Mouse (Mus musculus) adrenal gland, postnatal 25 days (tissue): Measurements from ENCODE around the gene Polg2. TPM values are rescaled to one million over a fixed set of nuclear protein-coding genes. Genes with fewer than 3 reads are reported as not detected.
"Not testable (repeated sequence)": the region's sequence is repeated elsewhere in the genome, so short reads cannot be mapped to it uniquely, and the experiment has no call there.

Source experiments
- DNase-seq: peaks from one replicate; pipeline ENCODE4 v3.0.0; 2021; ENCODE audit warnings: mixed read lengths
- long read RNA-seq: library from polyadenylated mRNA; stranded (forward); transcript quantifications from one replicate; pipeline ENCODE4 v2.0.0, GENCODE M21; 2021
- total RNA-seq: library from RNA; stranded (reverse); gene quantifications from 2 replicates; pipeline ENCODE4 v1.2.3, GENCODE M21; 2021

The Polg2 gene
- total RNA-seq, result 7.1 and 8.4 TPM in 2 replicates
- long read RNA-seq, partial matches to known transcripts, result 2 of 8 reads
- long read RNA-seq, other reads (novel, unspliced or antisense), result 3 of 8 reads

DNA sequence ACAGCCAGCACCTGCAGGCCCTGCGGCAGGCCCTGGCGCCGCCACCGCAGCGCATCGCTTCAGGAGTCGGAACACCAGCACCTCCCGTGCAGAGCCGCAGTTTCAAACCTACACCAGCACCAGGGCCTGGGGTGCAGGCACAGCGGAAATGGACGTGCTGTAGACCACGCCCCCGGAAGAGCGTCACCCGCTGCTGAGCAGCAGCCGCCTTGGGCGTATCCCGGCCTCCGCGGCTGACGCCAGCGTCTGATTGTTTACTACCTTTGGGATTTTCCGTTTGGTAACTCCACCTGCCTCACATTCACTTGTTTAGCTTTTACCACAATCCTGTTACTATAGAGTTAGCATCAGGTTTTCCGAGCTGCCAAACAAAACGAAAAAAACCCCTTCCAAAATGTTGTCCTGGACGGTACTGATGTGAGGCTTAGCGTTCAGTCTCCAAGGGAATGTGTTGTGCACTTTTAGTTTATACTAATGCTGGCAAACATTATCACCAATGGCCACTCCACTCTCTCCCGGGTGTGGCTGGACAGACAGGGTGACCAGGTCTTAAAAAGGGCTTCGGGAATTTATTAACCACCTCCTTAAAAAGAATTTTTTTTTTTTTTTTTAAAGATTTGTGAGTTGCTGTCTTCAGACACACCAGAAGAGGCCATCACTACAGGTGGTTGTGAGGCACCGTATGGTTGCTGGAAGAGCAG is at the start of gene Polg2:
Gene Polg2 (minus strand): TSS at position 150 of the 701 bp plus-strand sequence.
- peak; percentile 90 for DNase-seq

DNA sequence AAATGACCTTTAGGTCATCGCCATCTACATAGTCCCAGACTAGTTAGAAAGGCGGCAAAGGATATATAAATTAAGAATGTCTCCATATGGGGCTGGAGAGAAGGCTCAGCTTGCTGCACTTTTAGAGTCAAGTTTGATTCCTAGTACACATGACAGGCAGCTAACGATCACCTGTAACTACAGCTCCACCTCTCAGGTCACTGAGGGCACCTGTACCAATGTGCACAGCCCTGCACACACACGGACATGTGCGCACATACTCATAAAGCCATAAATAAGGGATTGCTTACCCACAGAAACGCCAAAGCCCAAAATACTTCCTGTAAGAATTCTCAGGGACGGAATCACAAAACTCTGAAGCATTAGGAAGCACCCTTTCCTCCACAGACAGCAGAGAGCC is 48.7 kb upstream of the Polg2 start:
- no peak for DNase-seq

DNA sequence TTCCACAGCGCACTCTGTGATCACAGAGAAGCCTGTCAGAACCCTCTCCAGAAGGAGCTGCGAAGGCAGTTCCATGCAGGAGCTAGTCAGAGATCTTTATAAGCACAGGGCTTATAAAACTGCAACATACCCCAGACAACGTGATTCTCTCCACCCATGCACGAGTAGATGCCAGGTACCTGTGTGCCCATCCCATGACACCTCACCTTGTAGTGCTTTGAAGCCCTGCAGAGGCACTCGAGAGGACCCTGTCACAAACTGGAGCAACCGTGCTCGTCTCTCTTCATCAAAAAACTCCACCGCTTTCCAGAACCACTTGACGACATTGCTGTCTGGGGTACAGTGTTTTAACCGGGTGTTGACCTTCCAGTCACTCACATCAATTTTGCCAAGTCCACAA is 45.1 kb upstream of the Polg2 start:
- no peak for DNase-seq

DNA sequence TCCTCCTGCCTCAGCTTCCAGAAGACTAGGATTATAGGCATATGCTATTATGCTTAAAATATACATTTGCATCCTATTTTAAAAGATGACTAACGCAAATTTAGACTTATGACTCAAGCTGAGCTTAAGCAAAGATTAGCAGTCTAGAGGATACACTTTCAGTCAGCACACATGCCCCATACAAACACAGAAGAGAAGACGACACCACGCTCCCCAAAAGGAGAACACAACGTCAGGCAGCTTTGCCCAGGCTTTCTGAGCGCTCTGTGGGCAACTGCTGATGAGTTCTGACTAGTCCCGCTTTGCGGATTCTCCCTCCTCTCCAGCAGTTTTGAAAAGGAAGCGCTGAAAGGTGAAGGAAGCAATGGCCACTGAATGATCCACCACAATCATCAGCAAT is 44.4 kb upstream of the Polg2 start:
- no peak for DNase-seq

DNA sequence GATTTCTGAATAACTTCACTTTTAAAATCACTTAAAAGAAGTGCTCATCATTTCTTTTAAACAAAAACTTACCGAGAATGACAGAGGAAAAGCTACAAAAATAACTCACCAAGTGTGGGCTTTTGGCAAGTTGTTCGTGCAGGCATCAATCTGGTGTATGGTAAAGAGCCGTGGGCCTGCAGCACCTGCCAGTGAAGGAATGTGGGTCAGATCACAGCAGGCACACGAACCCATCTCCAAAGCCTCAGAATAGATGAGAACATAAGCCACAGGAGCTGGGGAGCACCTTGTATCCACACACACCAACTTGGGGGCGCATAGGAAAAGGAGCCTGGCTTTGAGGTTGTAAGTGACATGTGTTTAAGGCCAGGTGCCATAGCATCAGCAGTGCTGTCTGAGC is 43.6 kb upstream of the Polg2 start:
- no peak for DNase-seq

DNA sequence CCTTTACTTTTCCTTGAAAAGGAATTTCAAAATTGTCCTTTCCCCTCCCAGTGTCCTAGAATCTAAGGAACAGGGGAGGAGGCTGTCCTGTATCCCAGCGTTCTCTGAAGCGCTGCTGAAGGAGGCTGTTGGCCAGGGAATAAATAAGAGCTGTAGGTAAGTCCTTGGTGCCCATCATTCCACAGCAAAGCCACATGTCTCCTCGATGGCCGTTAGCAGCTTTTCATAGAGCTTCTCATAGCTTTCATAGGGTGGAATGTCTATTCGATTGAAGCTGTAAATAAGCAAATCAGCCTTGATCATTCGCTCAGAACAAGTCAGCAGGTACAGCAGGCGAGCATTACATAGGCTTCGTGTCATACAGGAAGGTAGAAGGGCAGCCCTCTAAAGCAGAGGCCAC is 43.2 kb upstream of the Polg2 start:
- DNase-seq, result no peak

DNA sequence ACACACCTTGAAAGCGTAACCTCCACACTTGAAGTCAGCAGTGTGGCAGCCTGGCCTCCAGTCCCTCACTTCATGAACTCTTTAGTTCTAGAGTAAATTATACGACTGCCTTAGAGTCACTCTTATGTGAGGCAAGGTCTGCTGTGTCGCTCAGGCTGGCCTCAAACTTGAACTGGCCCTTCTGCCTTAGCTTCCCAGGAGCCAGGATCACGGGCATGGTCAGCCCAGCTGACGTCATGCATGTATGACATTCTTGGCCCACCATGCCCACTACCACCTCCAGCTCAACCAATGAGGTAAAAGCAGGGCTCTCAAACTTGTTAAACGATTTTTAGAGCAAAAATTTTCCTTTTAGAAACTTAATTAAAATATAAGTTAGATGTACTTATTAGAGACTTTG is 42.1 kb upstream of the Polg2 start:
- DNase-seq, result no peak

DNA sequence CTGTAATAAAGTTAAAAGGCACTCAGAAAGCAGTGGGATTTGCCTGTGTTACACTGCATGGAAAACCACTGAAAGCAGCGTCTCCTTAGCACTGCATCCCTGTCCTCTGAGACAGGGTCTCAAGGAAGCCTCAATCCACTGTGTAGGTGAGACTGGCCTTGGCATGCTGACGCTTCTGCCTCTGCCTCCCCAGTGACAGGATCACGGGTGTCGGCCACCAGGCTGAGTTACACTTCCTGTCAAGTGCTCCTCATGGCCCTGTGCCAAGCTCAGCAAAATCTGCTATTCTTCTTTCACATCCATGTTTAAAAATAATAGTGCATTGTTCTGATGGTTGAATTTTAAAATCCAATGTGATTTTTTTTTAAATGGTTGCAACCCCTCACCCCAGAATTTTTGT is 41.6 kb upstream of the Polg2 start:
- peak; percentile 59 for DNase-seq

DNA sequence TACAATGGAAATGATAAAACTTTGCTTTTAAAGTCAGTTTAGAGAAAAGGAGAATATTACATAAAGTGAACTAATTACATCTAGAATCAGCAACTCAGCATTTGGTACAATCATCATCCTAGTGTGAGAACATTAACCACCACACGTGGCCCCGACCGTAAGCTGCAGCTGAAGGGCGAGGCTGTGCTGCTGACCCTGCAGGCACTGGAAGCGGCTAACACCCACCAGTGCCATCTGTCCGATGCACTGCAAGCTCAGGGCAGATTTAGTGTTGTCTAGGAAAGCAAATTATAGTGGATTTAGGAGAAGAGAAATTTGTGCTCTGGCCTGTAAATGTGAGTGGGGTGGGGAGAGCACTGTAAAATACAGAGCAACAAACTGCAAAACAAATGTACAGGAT is 40.9 kb upstream of the Polg2 start:
- DNase-seq, result no peak

DNA sequence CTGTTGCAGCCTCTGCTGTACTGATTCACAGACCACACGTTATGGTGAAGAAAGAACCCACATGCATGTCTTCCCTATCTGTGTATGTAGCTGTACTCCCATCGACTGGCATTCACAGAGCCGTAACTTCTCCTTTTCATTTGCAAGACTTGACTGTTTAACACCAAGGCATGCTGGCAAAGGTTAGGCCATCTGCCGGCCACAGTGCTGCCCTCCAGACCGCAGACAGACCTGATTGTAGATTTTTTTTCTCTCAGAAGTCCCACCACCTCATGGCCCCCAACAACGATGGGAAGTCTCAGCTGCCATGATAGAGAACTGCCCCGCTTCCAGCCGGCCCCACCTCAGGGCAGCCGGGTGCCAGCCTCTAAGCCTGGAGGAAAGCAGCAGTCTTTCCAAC is 40.3 kb upstream of the Polg2 start:
- DNase-seq, result no peak

DNA sequence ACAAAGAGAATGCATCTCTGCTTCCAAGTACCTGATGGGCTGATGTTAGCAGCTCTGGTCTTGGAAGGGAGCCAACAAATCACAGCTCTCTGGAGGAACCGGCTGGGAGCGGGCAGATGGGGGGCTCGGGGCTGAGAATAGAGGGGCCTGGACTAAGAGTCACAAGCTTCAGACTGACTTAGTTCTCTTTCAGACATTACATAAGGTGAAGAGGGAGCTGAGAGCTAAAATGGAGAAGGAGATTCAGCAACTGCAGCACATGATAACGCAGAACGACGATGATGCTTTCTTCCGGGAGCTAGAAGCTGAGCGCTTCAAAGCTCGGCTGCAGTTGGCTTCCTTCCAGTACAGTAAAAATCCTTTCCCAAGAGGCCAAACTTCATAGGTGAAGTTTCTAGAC is 39.0 kb upstream of the Polg2 start:
- no peak for DNase-seq

DNA sequence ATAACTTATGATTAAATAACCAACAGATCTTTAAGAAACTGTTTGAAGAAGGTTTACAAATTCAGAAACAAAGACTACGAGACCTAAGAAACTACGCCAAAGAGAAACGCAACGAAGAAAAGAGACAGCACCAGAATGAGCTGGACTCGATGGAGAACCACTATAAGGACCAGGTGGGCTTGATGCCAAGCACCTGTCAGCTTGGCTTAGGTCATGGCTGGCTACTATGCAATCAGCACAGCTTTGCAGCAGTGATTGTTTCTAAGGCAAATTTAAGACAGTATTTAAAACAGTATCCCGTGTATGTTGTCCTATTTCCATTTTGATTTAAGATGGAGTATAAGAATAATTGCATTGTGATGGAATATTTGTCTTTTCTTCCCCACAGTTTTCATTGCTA is 38.5 kb upstream of the Polg2 start:
- no peak for DNase-seq

DNA sequence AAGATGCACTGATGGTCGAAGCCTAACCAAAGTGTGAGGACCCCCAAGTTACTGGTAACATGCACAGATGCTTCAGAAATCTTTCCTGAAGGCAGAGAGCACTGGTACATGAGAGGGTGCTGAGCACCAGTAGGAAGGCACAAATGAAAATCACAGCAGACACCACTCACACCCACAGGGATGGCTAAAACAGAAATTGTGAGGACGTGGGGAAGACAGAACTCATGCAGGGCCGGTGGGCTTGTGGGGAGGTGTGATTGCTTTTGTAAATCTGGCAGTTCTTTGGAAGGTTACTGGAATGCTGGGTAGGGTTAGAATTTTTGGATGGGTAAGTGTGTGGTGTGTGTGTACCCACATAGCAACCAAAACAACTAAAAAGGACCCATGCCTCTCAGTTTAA is 37.8 kb upstream of the Polg2 start:
- DNase-seq, result no peak

DNA sequence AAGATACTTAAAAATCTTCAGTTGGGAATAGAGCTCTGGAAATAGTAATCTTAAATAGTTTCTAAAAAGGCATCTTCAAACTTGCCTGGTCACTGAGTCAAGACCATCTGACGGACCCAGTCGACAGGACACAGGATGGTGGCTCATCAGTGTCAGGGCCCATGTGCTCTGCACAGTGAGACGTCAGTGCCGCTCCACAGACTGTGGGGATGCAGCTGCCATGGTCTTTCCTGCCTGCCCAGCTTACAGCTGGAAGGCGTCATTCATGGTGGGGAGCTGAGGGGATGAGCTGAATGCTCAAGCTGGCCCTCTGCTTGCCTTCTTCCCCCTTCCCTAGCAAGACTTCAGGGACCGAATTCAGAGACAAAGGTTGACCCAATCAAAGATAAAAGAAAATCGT is 37.0 kb upstream of the Polg2 start:
- no peak for DNase-seq

DNA sequence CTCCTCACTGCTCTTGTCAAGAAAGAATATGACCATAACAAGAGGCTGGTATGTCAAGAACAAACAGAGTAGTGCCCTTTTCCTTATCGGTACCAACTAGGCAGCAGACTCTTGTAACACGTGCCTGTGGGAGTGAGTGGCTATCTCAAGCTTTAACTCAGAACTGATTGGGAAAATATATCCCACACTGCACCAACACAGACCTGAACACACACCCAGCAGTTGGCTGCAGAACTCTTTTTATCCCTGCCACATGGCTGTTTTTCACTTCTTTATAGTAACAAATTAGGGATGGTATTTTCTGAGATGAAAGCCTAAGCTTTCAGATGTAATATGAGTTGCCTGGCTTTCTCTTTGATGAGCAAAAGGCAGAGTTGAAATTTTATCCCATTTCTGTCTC is 36.4 kb upstream of the Polg2 start:
- no peak for DNase-seq

DNA sequence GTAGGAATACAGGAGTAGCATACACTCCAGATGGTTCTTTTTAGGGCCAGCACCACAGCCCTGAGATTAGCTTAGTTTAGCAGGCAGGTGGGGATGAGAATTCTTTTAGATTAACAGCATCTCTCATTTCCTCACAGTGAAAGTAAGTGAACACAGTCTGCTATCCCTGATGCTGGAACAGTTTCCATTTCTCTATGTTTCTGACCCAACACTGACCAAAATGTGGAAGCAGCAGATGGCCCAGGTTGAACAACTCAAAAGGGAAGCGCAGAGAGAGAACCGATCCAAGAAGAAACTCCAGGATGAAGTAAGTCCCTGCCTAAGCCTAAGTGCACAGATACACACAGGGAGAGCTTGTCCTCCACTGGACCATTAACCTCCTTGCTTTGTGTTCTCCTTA is 36.0 kb upstream of the Polg2 start:
- DNase-seq, result no peak

DNA sequence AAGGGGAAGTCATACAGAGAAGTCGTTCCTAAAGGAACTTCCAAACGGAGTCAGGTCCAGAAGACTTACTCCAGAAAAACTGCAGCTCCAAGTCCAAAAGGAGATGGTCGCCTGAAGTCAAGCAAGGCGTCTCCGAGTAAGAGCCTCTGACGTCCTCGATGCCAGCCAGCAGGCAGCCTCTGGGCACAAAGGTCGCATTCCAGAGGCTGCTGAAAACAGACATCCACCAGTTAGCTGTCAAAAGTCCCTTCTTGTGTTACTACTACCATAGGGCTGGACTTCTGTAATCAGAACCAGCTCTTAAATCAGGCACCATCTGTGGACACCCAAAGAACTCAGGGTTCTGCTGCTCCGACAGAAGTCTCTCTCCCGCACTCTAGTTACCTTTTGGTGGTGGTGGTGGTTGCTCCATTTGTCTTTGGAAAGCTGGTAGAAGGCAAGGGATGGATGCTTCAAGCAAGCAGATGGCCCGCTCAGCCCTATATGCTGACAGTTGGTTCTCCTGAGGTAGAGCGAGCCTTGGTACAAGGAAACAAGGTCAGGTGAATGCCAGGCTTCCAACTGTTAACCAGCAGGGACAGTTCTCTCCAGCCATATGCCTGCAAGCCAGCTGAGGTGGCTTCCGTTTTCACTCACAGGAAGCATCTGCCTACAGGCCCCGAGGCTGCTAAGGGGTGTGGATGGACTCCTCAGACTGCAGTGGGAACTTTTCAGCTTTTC is 35.4 kb upstream of the Polg2 start:
- no peak for DNase-seq

DNA sequence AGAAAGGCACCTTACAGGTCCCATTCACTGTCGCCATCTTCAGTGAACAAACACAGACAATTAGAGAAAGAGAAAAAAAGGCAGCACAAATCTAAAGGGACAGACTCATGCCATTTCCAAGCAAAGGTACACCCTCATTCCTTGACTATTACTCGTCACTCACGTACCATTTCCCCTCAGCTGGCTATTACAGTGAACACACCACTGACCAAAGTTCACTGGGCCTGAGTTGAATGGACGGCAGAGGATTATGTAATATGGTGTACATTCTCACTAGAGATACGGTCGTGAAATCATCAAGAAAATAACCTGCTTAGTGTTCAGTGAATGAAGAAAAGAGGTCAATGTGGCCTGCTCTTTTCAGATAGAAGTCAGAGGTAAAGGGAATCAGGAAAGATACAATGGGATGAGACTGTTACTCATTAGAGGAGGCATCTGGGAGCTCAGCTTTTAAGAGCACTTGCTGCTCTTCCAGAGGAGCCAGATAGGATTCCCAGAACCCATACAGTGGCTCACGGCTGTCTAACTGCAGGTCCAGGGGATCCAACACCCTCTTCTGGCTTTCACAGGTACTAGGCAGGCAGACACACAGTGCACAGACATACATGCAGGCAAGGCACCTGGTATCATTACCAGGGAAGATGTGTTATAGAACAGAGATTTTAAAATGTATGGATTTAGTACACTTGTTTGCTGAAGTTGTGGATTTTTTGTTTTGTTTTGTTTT is 33.2 kb upstream of the Polg2 start:
- DNase-seq, result no peak

DNA sequence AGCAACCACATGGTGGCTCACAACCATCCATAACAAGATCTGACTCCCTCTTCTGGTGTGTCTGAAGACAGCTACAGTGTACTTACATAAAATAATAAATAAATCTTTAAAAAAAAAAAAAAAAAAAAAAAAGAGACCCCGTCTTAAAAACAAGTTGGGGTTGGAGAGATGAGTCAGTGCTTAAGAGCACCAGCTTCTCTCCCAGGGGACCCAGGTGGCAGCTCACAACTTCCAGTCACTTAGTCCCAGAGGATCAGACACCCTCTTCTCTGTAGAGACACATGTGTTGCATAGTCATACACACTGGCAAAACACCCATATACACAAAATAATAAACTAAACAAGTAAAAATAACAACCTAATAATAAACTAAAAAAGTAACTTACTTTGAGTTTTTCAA is 28.1 kb upstream of the Polg2 start:
- DNase-seq, result not testable (repeated sequence)

DNA sequence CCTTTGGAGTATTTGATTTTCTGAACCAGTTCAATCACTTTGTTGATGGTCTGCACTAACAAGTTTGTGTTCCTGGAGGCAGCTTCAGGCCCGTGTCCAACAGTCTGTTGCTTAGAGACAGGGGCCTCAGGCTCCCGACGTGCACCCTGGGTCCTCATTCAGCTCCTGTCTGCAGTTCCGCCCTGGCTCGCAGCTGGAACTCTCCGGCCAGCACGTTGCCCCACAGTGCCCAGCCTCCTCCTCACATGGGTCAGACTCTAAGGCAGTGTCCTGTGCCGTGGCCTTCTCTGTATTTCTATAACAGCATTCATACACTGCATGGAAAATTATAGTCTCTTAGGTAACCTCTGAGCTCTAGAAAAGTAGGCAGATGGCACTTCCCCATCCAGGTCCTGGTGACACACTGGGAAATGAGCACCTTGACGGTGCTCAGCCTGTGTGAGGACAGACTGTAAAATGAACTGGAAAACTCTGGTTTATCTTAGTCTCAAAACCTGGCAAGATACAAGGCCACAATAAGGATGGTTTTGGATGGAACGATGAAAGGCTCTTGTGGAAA is 22.8 kb upstream of the Polg2 start:
- no peak for DNase-seq

DNA sequence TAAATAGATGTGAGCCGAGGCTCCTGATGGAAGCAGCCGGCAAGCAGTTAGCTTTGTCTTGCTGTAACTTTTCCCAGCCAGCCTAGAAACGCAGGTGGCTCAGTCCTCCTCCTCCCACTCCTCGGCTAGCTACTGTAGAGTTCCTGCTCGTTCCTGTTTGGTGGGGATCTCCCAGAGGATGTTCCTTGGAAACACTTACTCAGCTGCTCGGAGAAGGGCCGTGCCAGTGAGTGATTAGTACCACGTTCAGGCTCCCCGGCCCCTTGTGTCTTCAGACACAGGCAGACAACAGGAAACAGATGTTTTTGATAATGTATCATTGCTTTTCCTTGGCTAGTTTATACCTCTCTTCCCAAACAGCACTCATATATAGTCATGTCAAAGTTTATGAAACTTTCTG is 16.3 kb upstream of the Polg2 start:
- DNase-seq, result no peak

DNA sequence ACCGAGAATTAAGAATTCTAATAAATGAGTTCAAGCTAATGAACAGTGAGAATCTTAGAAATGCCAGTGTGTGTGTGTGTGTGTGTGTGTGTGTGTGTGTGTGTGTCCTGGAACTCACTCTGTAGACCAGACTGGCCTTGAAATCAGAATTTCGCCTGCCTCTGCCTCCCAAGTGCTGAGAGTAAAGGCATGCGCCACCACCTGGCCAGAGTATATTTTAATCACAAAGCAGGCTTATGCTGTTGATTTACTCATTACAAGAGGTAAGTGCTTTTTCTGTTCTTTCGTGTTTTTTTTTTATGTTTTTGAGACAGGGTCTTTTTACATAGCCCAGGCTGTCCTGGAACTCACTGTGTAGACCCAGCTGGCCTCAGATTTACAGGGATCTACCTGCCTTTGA is 14.5 kb upstream of the Polg2 start:
- no peak for DNase-seq

DNA sequence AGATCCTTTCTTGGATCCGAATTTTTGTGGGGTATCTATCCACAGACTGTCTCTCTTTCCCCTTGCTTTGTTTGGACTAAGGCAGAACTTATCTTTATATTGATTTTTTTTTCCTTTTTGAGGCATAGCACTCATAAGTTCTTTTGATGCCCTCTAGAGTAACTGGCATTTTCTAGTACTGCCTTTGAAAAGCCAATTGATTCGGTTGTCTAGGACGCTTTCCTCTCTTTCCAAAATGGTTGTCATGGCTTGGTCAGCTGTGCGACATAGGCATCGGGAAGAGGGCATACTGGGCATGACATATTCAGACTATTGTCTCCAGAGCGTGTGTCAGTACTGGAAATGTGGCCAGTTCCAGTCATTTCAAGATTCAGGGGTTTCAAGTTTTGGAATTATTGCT is 10.3 kb upstream of the Polg2 start:
- no peak for DNase-seq
